Mouse (Mus musculus) midbrain, postnatal 0 days (tissue): ENCODE measurements around the gene Tmbim4. TPM values are rescaled to one million over a fixed set of nuclear protein-coding genes. Genes with fewer than 3 reads are reported as not detected.

Experiments used
- ATAC-seq: fragments of 200-750 bp; cut with Nextera tagmentation; 2 replicates; pipeline ENCODE4 v1.8.0; 2017; ENCODE audit warnings: moderate number of reproducible peaks, mild to moderate bottlenecking, moderate TSS enrichment, moderate library complexity; ENCODE audit not compliant: low FRiP score
- DNase-seq: peaks from one replicate; pipeline ENCODE4 v3.0.0-alpha.2; 2015; ENCODE audit warnings: low spot score
- H3K27ac ChIP-seq: fragments of 300-500 bp; sonication (generic); 2 replicates; pipeline ENCODE4 v1.5.1; 2014; ENCODE audit warnings: low read depth, mild to moderate bottlenecking, low read length, mixed read lengths
- H3K27me3 ChIP-seq: fragments of 300-500 bp; sonication (generic); 2 replicates; pipeline ENCODE4 v1.6.1; 2014; ENCODE audit warnings: low read length, control low read depth, mixed read lengths; ENCODE audit not compliant: insufficient read depth
- H3K36me3 ChIP-seq: fragments of 300-500 bp; sonication (generic); 2 replicates; pipeline ENCODE4 v1.6.1; 2014; ENCODE audit warnings: low read length, control low read depth, mixed read lengths; ENCODE audit not compliant: insufficient read depth
- H3K4me1 ChIP-seq: fragments of 300-500 bp; sonication (generic); 2 replicates; pipeline ENCODE4 v1.6.1; 2014; ENCODE audit warnings: mild to moderate bottlenecking, control low read depth, antibody characterized with exemption, low read length, mixed read lengths; ENCODE audit not compliant: insufficient read depth
- H3K4me2 ChIP-seq: fragments of 300-500 bp; sonication (generic); 2 replicates; pipeline ENCODE4 v1.6.1; 2014; ENCODE audit warnings: low read depth, mild to moderate bottlenecking, low read length, mixed read lengths; ENCODE audit not compliant: poor library complexity, severe bottlenecking
- H3K4me3 ChIP-seq: fragments of 300-500 bp; sonication (generic); 2 replicates; pipeline ENCODE4 v1.5.1; 2014; ENCODE audit warnings: low read depth, mild to moderate bottlenecking, low read length, moderate library complexity
- H3K9ac ChIP-seq: fragments of 300-500 bp; sonication (generic); replicated peaks from 2 replicates; pipeline ENCODE4 v1.6.1; 2014; ENCODE audit warnings: mild to moderate bottlenecking, low read length, moderate library complexity, mixed read lengths; ENCODE audit not compliant: poor library complexity, severe bottlenecking
- H3K9me3 ChIP-seq: fragments of 300-500 bp; sonication (generic); 2 replicates; pipeline ENCODE4 v1.6.1; 2016; ENCODE audit warnings: low read length, control low read depth
- CTCF ChIP-seq: IDR thresholded peaks from 2 replicates; pipeline ENCODE4 v1.5.1; 2016; ENCODE audit warnings: antibody characterized with exemption, mild to moderate bottlenecking
- WGBS: fragments of 180-500 bp; shearing (Covaris S2); extraction: QIAGEN DNeasy Blood & Tissue Kit; methylation state at CpG from one replicate; pipeline ENCODE4 v1.1.7; 2014; 5-methylcytosine and 5-hydroxymethylcytosine counted together
- polyA plus RNA-seq: library from polyadenylated mRNA; unstranded; fragments of >200 nt; fragmentation: Nextera tagmentation; extraction: Ambion mirVana; gene quantifications from 2 replicates; pipeline ENCODE4 v1.2.1, GENCODE M21; 2015
- total RNA-seq: library from RNA; depleted of rRNA; stranded (reverse); fragments of >200 nt; gene quantifications from 2 replicates; pipeline ENCODE4 v1.2.3, GENCODE M21; 2014

Tmbim4 gene
- total and polyA plus RNA-seq, 2 experiments from 2014 or later: 70.6 to 109 TPM

- no peak overlapping the region for H3K9ac ChIP-seq
- H3K27me3 ChIP-seq: no peaks in the 10 kb centered on the region
- 0 out of 2 replicates have a peak, but pooled peaks cover 2% of the 10 kb centered on the region for H3K4me1 ChIP-seq
- no peak for ATAC-seq
- no peak for TF ChIP-seq CTCF
- no peak for DNase-seq
- no peak overlapping the region for H3K4me3 ChIP-seq
- no peaks in the 10 kb centered on the region for H3K36me3 ChIP-seq
- no peak overlapping the region for H3K27ac ChIP-seq
- no peak overlapping the region for H3K4me2 ChIP-seq
- WGBS: 88% methylated on average over 5 of the region's 5 CpGs
- H3K9me3 ChIP-seq: no peaks in the 10 kb centered on the region
These were observed 44.3 kb downstream of the Tmbim4 start for GRCm38 (mm10) chr10:120245681-120246080.

- ATAC-seq: no peak
- H3K4me2 ChIP-seq: no peak overlapping the region
These were observed 45.8 kb downstream of the Tmbim4 start for GRCm38 (mm10) chr10:120246994-120247750.

GRCm38 (mm10) chr10:120250911-120251683 is 49.7 kb downstream of the Tmbim4 start:
- Histone ChIP-seq H3K9me3 (no peaks in the 10 kb centered on the region), H3K4me2 (no peak overlapping the region), H3K27ac (no peak overlapping the region), H3K4me3 (no peak overlapping the region), H3K4me1 (0 out of 2 replicates have a peak, but pooled peaks cover 2% of the 10 kb centered on the region), H3K27me3 (no peaks in the 10 kb centered on the region), H3K36me3 (no peaks in the 10 kb centered on the region), H3K9ac (no peak overlapping the region)
- DNase-seq (peak; percentile 33), ATAC-seq (no peak)
- peak; percentile 54 for TF ChIP-seq CTCF
- WGBS: 55% methylated on average over 11 of the region's 11 CpGs

More at GRCm38 (mm10) chr10:120246994-120247750, 45.8 kb downstream of the Tmbim4 start:
- 53% methylated on average over 9 of the region's 9 CpGs for WGBS
- H3K27ac ChIP-seq: no peak overlapping the region
- no peaks in the 10 kb centered on the region for H3K36me3 ChIP-seq
- H3K9ac ChIP-seq: no peak overlapping the region
- 0 out of 2 replicates have a peak, but pooled peaks cover 2% of the 10 kb centered on the region for H3K4me1 ChIP-seq
- peak; percentile 76 for DNase-seq
- no peaks in the 10 kb centered on the region for H3K9me3 ChIP-seq
- H3K27me3 ChIP-seq: no peaks in the 10 kb centered on the region
- no peak overlapping the region for H3K4me3 ChIP-seq
- peak; percentile 83 for TF ChIP-seq CTCF

- 89% methylated on average over 4 of the region's 4 CpGs for WGBS
- DNase-seq (no peak), ATAC-seq (no peak)
- H3K36me3 ChIP-seq: no peaks in the 10 kb centered on the region
- H3K27me3 ChIP-seq: no peaks in the 10 kb centered on the region
- H3K4me2 ChIP-seq: no peak overlapping the region
- H3K4me1 ChIP-seq: 0 out of 2 replicates have a peak, but pooled peaks cover 2% of the 10 kb centered on the region
- TF ChIP-seq CTCF: no peak
- no peak overlapping the region for H3K27ac ChIP-seq
- H3K9ac ChIP-seq: no peak overlapping the region
- no peaks in the 10 kb centered on the region for H3K9me3 ChIP-seq
- no peak overlapping the region for H3K4me3 ChIP-seq
These were observed 50.4 kb downstream of the Tmbim4 start for GRCm38 (mm10) chr10:120251791-120252190.

GRCm38 (mm10) chr10:120252800-120253199 is 51.4 kb downstream of the Tmbim4 start:
- Histone ChIP-seq H3K4me3 (no peak overlapping the region), H3K4me2 (no peak overlapping the region), H3K4me1 (no peaks in the 10 kb centered on the region), H3K9ac (no peak overlapping the region), H3K9me3 (no peaks in the 10 kb centered on the region), H3K27me3 (no peaks in the 10 kb centered on the region), H3K36me3 (no peaks in the 10 kb centered on the region), H3K27ac (no peak overlapping the region)
- no peak for ATAC-seq
- 49% methylated on average over 8 of the region's 8 CpGs for WGBS
- DNase-seq: peak; percentile 1
- no peak for TF ChIP-seq CTCF

- Histone ChIP-seq H3K4me2 (no peak overlapping the region), H3K4me3 (no peak overlapping the region), H3K27me3 (no peaks in the 10 kb centered on the region), H3K9ac (no peak overlapping the region), H3K36me3 (no peaks in the 10 kb centered on the region), H3K27ac (no peak overlapping the region), H3K4me1 (no peaks in the 10 kb centered on the region), H3K9me3 (no peaks in the 10 kb centered on the region)
- WGBS: 23% methylated on average over 11 of the region's 11 CpGs
- DNase-seq (peak; percentile 88), ATAC-seq (no peak)
- TF ChIP-seq CTCF: peak; percentile 89
These were observed 55.8 kb downstream of the Tmbim4 start for GRCm38 (mm10) chr10:120257231-120257630.
